Mouse (Mus musculus) heart, postnatal 0 days (tissue): ENCODE measurements around the gene Rnf167. TPM values are rescaled to one million over a fixed set of nuclear protein-coding genes. Genes with fewer than 3 reads are reported as not detected.
A peak's percentile ranks its signal among the peaks of the same experiment; 100 is the strongest.

Experiments
- ATAC-seq: fragments of 200-750 bp; cut with Nextera tagmentation; 2 replicates; pipeline ENCODE4 v1.8.0; 2017; ENCODE audit warnings: low read depth, moderate number of reproducible peaks, moderate library complexity; ENCODE audit not compliant: insufficient read depth
- DNase-seq: peaks from one replicate; pipeline ENCODE4 v3.0.0-alpha.2; 2016; ENCODE audit warnings: low spot score
- H3K27ac ChIP-seq: fragments of 300-500 bp; sonication (generic); 2 replicates; pipeline ENCODE4 v1.5.1; 2014; ENCODE audit warnings: low read depth, mild to moderate bottlenecking
- H3K27me3 ChIP-seq: fragments of 300-500 bp; sonication (generic); 2 replicates; pipeline ENCODE4 v1.6.1; 2014; ENCODE audit warnings: low read length, mixed read lengths; ENCODE audit not compliant: control insufficient read depth, insufficient read depth
- H3K36me3 ChIP-seq: fragments of 300-500 bp; sonication (generic); replicated peaks from 2 replicates; pipeline ENCODE4 v1.6.1; 2014; ENCODE audit warnings: low read length, mixed read lengths; ENCODE audit not compliant: control insufficient read depth, insufficient read depth
- H3K4me1 ChIP-seq: fragments of 300-500 bp; sonication (generic); 2 replicates; pipeline ENCODE4 v1.6.1; 2014; ENCODE audit warnings: antibody characterized with exemption; ENCODE audit not compliant: control insufficient read depth, insufficient read depth
- H3K4me2 ChIP-seq: fragments of 300-500 bp; sonication (generic); 2 replicates; pipeline ENCODE4 v1.6.1; 2014; ENCODE audit warnings: low read depth, mild to moderate bottlenecking, low read length, moderate library complexity
- H3K4me3 ChIP-seq: fragments of 300-500 bp; sonication (generic); 2 replicates; pipeline ENCODE4 v1.5.1; 2014; ENCODE audit warnings: low read depth, low read length
- H3K9ac ChIP-seq: fragments of 300-500 bp; sonication (generic); replicated peaks from 2 replicates; pipeline ENCODE4 v1.6.1; 2014; ENCODE audit warnings: low read depth, low read length, mixed read lengths
- H3K9me3 ChIP-seq: fragments of 300-500 bp; sonication (generic); replicated peaks from 2 replicates; pipeline ENCODE4 v1.6.1; 2016; ENCODE audit warnings: low read length; ENCODE audit not compliant: control insufficient read depth
- CTCF ChIP-seq: IDR thresholded peaks from 2 replicates; pipeline ENCODE4 v1.5.1; 2016; ENCODE audit warnings: antibody characterized with exemption, control low read depth, low read depth
- EP300 ChIP-seq: IDR thresholded peaks from 2 replicates; pipeline ENCODE4 v1.6.1; 2016; ENCODE audit warnings: antibody characterized with exemption, low read depth
- WGBS: fragments of 180-500 bp; shearing (Covaris S2); extraction: QIAGEN DNeasy Blood & Tissue Kit; methylation state at CpG from one replicate; pipeline ENCODE4 v1.1.7; 2014; 5-methylcytosine and 5-hydroxymethylcytosine counted together
- polyA plus RNA-seq: library from polyadenylated mRNA; unstranded; fragments of >200 nt; fragmentation: Nextera tagmentation; extraction: Ambion mirVana; gene quantifications from 2 replicates; pipeline ENCODE4 v1.2.1, GENCODE M21; 2015
- total RNA-seq: library from RNA; depleted of rRNA; stranded (reverse); fragments of >200 nt; gene quantifications from 2 replicates; pipeline ENCODE4 v1.2.3, GENCODE M21; 2014; ENCODE audit warnings: low replicate concordance

Rnf167 gene
- total and polyA plus RNA-seq, 2 experiments from 2014 or later = 62.5 to 66.3 TPM

DNA sequence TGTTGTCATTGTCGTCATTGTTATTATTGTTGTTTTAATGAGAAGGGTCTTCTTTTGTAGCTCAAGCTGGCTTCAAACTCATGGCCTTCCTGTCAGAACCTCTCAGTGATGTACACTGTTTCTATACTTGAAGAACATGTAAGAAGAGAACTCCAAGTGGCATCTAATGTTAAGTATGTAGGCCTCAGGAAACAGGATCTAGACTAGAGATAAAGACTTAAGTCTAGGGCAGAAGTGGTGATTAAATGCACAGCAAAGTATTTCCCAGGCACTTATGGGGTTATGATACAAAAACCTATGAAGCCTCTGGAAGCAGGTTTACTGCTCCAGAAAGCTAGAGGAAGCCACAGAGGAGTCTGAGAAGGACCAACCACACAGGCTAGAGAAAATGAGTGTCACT is 8.7 kb upstream of the Rnf167 start:
- no peak for TF ChIP-seq EP300
- TF ChIP-seq CTCF = no peak
- H3K27ac ChIP-seq = no peak overlapping the region
- DNase-seq (peak; percentile 4), ATAC-seq (no peak)
- H3K4me1 ChIP-seq = no peaks in the 10 kb centered on the region
- no peak overlapping the region for H3K4me2 ChIP-seq
- no peak overlapping the region for H3K4me3 ChIP-seq
- H3K9me3 ChIP-seq = no peaks in the 10 kb centered on the region
- no peaks in the 10 kb centered on the region for H3K36me3 ChIP-seq
- no peaks in the 10 kb centered on the region for H3K27me3 ChIP-seq
- H3K9ac ChIP-seq = no peak overlapping the region
- WGBS = 82% methylated on average over 1 of the region's 1 CpGs

DNA sequence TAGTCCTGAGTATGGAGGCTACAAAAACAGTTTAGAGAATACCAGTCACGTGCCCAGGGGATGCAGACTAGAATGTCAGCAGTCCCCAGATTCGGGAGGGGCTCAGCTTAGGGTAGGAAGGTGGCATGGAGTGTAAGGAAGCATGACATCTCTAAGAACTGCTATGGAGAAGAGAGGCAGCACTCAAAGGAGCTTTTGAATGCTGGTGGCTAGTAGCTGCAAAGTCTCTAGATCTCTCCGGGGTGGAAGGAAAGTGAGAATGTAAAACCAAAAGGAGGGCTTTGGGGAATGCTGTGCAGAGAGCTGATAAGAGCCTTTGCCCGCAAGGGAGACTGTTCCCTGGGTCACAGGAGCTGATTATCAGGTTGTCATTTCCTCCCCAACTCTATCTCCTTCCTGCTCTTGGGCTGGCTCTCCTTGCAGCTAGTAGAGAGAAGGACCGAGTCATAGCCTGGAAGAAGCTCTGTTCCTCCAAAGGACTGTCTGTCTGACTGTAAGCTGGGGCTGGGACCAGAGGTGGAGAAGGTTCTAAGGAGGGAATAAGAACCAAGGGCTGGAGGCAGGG is 8.2 kb upstream of the Rnf167 start, which contains the start of gene Gp1ba:
TSS of gene Gp1ba (plus strand) at position 409 of the 565 bp plus-strand sequence.
- H3K27me3 ChIP-seq = no peaks in the 10 kb centered on the region
- ATAC-seq (no peak; the same call in 1 of the 2 replicates), DNase-seq (peak; percentile 8)
- H3K36me3 ChIP-seq = 0 out of 2 replicates have a peak, but pooled peaks cover 4% of the 10 kb centered on the region
- WGBS = 2% methylated on average over 5 of the region's 5 CpGs
- H3K4me2 ChIP-seq = no peak within 1 kb of the TSS
- H3K9me3 ChIP-seq = no peaks in the 10 kb centered on the region
- no peak for TF ChIP-seq CTCF
- no peak for TF ChIP-seq EP300
- no peak within 1 kb of the TSS for H3K27ac ChIP-seq
- no peak within 1 kb of the TSS for H3K9ac ChIP-seq
- no peak within 1 kb of the TSS for H3K4me3 ChIP-seq
- no peaks in the 10 kb centered on the region for H3K4me1 ChIP-seq

DNA sequence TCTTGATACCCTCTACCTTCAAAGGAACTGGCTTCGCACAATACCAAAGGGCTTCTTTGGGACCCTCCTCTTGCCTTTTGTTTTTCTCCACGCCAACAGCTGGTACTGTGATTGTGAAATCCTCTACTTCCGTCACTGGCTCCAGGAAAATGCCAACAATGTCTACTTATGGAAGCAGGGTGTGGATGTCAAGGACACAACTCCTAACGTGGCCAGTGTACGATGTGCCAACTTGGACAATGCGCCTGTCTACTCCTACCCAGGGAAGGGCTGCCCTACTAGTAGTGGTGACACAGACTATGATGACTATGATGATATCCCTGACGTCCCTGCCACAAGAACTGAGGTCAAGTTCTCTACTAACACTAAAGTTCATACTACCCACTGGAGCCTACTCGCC is 7.1 kb upstream of the Rnf167 start:
- Histone ChIP-seq H3K9me3 (no peaks in the 10 kb centered on the region), H3K4me1 (no peaks in the 10 kb centered on the region), H3K4me3 (no peak overlapping the region), H3K4me2 (no peak overlapping the region), H3K27ac (no peak overlapping the region), H3K9ac (no peak overlapping the region), H3K27me3 (no peaks in the 10 kb centered on the region), H3K36me3 (peaks cover 16% of the 10 kb centered on the region)
- TF ChIP-seq CTCF (no peak), EP300 (no peak)
- ATAC-seq = no peak
- peak; percentile 2 for DNase-seq
- 74% methylated on average over 8 of the region's 8 CpGs for WGBS

DNA sequence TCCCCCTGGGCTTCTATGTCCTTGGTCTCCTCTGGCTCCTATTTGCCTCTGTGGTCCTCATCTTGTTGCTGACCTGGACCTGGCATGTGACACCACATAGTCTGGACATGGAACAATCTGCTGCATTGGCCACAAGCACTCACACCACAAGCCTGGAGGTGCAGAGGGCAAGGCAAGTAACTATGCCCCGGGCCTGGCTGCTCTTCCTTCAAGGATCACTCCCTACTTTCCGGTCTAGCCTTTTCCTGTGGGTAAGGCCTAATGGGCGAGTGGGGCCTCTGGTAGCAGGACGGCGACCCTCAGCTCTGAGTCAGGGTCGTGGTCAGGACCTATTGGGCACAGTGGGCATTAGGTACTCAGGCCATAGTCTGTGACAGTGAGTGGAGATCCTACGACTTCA is 5.8 kb upstream of the Rnf167 start:
- Histone ChIP-seq H3K4me1 (peaks cover 8% of the 10 kb centered on the region; the same call in 1 of the 2 replicates), H3K27me3 (no peaks in the 10 kb centered on the region), H3K9ac (no peak overlapping the region), H3K27ac (no peak overlapping the region), H3K4me2 (no peak overlapping the region), H3K9me3 (no peaks in the 10 kb centered on the region), H3K4me3 (no peak overlapping the region), H3K36me3 (peaks cover 19% of the 10 kb centered on the region)
- TF ChIP-seq CTCF = no peak
- no peak for TF ChIP-seq EP300
- WGBS = 74% methylated on average over 7 of the region's 7 CpGs
- peak; percentile 2 for DNase-seq
- ATAC-seq = no peak

DNA sequence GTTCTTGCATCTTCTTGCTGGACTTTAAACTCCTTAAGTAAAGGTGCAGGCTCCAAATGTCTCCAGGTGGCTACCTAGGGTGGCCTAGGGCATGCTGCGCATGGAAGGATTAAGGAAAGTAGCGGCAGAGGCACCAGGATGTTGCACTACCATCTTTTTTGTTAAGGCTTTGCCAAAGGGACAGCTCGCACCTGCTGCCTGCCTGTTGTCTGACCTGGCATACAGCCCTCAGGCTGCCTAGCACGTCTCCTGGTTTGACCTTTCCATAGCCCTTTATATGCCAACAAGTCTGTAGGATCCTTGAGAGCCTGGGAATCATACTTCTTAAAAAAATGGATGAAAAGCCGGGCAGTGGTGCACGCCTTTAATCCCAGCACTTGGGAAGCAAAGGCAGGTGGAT is 4.0 kb upstream of the Rnf167 start:
- H3K4me3 ChIP-seq = no peak overlapping the region
- H3K4me2 ChIP-seq = no peak overlapping the region
- no peak for TF ChIP-seq CTCF
- no peak for TF ChIP-seq EP300
- WGBS = 87% methylated on average over 6 of the region's 6 CpGs
- peaks cover 8% of the 10 kb centered on the region; the same call in 1 of the 2 replicates for H3K4me1 ChIP-seq
- no peak overlapping the region for H3K9ac ChIP-seq
- no peak overlapping the region for H3K27ac ChIP-seq
- no peaks in the 10 kb centered on the region for H3K27me3 ChIP-seq
- H3K9me3 ChIP-seq = no peaks in the 10 kb centered on the region
- no peak for ATAC-seq
- peak; percentile 3 for DNase-seq
- H3K36me3 ChIP-seq = peaks cover 19% of the 10 kb centered on the region

DNA sequence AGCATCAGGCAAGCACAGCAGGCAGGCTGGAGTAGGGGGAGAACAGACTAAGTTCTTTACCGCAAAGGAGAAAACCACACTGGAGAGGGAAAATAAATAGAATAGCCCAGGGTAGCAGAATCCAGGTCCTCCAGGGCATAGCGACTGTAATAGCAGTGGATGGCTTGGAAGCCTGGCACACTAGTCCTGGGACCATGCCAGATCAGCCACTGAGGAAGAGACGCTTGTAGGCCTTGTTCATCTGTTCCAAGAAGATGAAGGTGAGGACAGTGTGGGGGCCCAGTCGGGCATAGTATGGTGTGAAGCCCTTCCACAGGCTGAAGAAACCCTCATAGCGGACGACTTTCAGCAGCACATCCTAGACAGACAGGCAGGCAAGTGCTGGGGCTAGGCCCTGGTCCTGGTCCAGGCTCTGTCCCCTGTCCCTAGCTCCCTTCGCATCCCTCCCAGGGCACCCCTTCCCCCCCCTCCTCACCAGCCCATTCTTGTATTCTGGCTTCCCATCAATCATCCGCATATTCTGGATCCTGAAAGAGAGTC is 2.4 kb upstream of the Rnf167 start:
- H3K36me3 ChIP-seq = peaks cover 30% of the 10 kb centered on the region
- H3K9me3 ChIP-seq = no peaks in the 10 kb centered on the region
- peaks cover 8% of the 10 kb centered on the region; the same call in 1 of the 2 replicates for H3K4me1 ChIP-seq
- no peaks in the 10 kb centered on the region for H3K27me3 ChIP-seq
- no peak for DNase-seq
- no peak overlapping the region for H3K4me3 ChIP-seq
- no peak overlapping the region for H3K27ac ChIP-seq
- ATAC-seq = no peak
- WGBS = 86% methylated on average over 8 of the region's 8 CpGs
- H3K9ac ChIP-seq = no peak overlapping the region
- TF ChIP-seq CTCF (no peak), EP300 (no peak)
- no peak overlapping the region for H3K4me2 ChIP-seq
